Mouse (Mus musculus) thymus, adult 2 months (tissue): Measurements from ENCODE around the gene Bora. TPM values are rescaled to one million over a fixed set of nuclear protein-coding genes. Genes with fewer than 3 reads are reported as not detected.

ENCODE experiments used
- DNase-seq: peaks from one replicate; pipeline ENCODE4 v3.0.0; 2021
- H3K27ac ChIP-seq: fragments of 200-500 bp; 2 replicates; pipeline ENCODE4 v1.5.1; 2012; ENCODE audit warnings: low read length, control low read depth; ENCODE audit not compliant: control insufficient read depth, insufficient read depth
- H3K27me3 ChIP-seq: fragments of 200-500 bp; 2 replicates; pipeline ENCODE4 v1.6.1; 2012; ENCODE audit warnings: mild to moderate bottlenecking, low read length, moderate library complexity, mixed read lengths; ENCODE audit not compliant: control insufficient read depth, insufficient read depth
- H3K36me3 ChIP-seq: fragments of 200-500 bp; 2 replicates; pipeline ENCODE4 v1.6.1; 2012; ENCODE audit warnings: mild to moderate bottlenecking, low read length, moderate library complexity; ENCODE audit not compliant: control insufficient read depth, insufficient read depth
- H3K4me1 ChIP-seq: fragments of 200-500 bp; replicated peaks from 2 replicates; pipeline ENCODE4 v1.6.1; 2012; ENCODE audit warnings: low read length; ENCODE audit not compliant: control insufficient read depth, insufficient read depth
- H3K4me3 ChIP-seq: fragments of 200-500 bp; 2 replicates; pipeline ENCODE4 v1.5.1; 2012; ENCODE audit warnings: mild to moderate bottlenecking, low read length, control low read depth, moderate library complexity; ENCODE audit not compliant: control insufficient read depth, insufficient read depth
- CTCF ChIP-seq: fragments of 200-500 bp; IDR thresholded peaks from 2 replicates; pipeline ENCODE4 v1.5.1; 2012; ENCODE audit warnings: mild to moderate bottlenecking, control low read depth, low read length, moderate library complexity, borderline replicate concordance; ENCODE audit not compliant: control insufficient read depth, poor library complexity, insufficient read depth; ENCODE audit errors: extremely low read depth
- POLR2A ChIP-seq: fragments of 200-500 bp; IDR thresholded peaks from 2 replicates; pipeline ENCODE4 v1.6.1; 2012; ENCODE audit warnings: mild to moderate bottlenecking, low read length, control low read depth, moderate library complexity; ENCODE audit not compliant: control insufficient read depth, poor library complexity, insufficient read depth; ENCODE audit errors: extremely low read depth
- WGBS: fragments of 180-500 bp; shearing (Covaris S2); methylation state at CpG from one replicate; pipeline ENCODE4 v1.1.7; 2018; 5-methylcytosine and 5-hydroxymethylcytosine counted together
- polyA plus RNA-seq: library from polyadenylated mRNA; depleted of rRNA; stranded (reverse); fragments of >200 nt; gene quantifications from 2 replicates; pipeline ENCODE4 v1.2.3, GENCODE M21; 2012

Bora gene
- polyA plus RNA-seq, 1 experiment = 11.8 TPM

- WGBS = 70% methylated on average over 1 of the region's 1 CpGs
- no peak for DNase-seq
- Histone ChIP-seq H3K27me3 (no peaks in the 10 kb centered on the region), H3K36me3 (peaks cover 5% of the 10 kb centered on the region; the same call in 1 of the 2 replicates), H3K4me1 (peaks cover 22% of the 10 kb centered on the region), H3K27ac (no peak overlapping the region), H3K4me3 (no peak overlapping the region)
- TF ChIP-seq CTCF (no peak), POLR2A (no peak)
These were observed 2.5 kb upstream of the Bora start for GRCm38 (mm10) chr14:99043499-99043898.

- Histone ChIP-seq H3K4me1 (peaks cover 22% of the 10 kb centered on the region), H3K27me3 (no peaks in the 10 kb centered on the region), H3K36me3 (peaks cover 2% of the 10 kb centered on the region; the same call in 1 of the 2 replicates), H3K27ac (no peak overlapping the region), H3K4me3 (no peak overlapping the region)
- TF ChIP-seq POLR2A = no peak
- TF ChIP-seq CTCF = no peak
- WGBS = 45% methylated on average over 10 of the region's 10 CpGs
- DNase-seq = no peak
These were observed 1.9 kb upstream of the Bora start for GRCm38 (mm10) chr14:99044096-99044495.

- Histone ChIP-seq H3K36me3 (no peaks in the 10 kb centered on the region), H3K4me1 (peaks cover 20% of the 10 kb centered on the region), H3K4me3 (0 out of 2 replicates have a peak overlapping the region, but pooled peaks have one; percentile 15), H3K27me3 (no peaks in the 10 kb centered on the region), H3K27ac (peak overlapping the region; percentile 49; the same call in 1 of the 2 replicates)
- no peak for TF ChIP-seq POLR2A
- no peak for TF ChIP-seq CTCF
- 3% methylated on average over 5 of the region's 5 CpGs for WGBS
- no peak for DNase-seq
These were observed 1.3 kb upstream of the Bora start for GRCm38 (mm10) chr14:99044718-99045117.

GRCm38 (mm10) chr14:99045378-99046030, 518 bp upstream of the Bora start:
- TF ChIP-seq CTCF (no peak), POLR2A (no peak)
- no peak for DNase-seq
- Histone ChIP-seq H3K4me1 (peaks cover 20% of the 10 kb centered on the region), H3K27me3 (no peaks in the 10 kb centered on the region), H3K27ac (no peak overlapping the region), H3K4me3 (peak overlapping the region; percentile 93), H3K36me3 (no peaks in the 10 kb centered on the region; the same call in 1 of the 2 replicates)
- under 1% methylated on average over 70 of the region's 70 CpGs for WGBS

- H3K36me3 ChIP-seq = no peaks in the 10 kb centered on the region; the same call in 1 of the 2 replicates
- peak overlapping the region; percentile 82 for H3K4me3 ChIP-seq
- H3K27ac ChIP-seq = peak overlapping the region; percentile 24; the same call in 1 of the 2 replicates
- WGBS = 0% methylated on average over 15 of the region's 15 CpGs
- TF ChIP-seq POLR2A (no peak), CTCF (no peak)
- H3K27me3 ChIP-seq = no peaks in the 10 kb centered on the region
- H3K4me1 ChIP-seq = peaks cover 12% of the 10 kb centered on the region
- peak; percentile 7 for DNase-seq
These were observed 760 bp downstream of the Bora start for GRCm38 (mm10) chr14:99046782-99047181.

- no peaks in the 10 kb centered on the region for H3K27me3 ChIP-seq
- no peak overlapping the region for H3K4me3 ChIP-seq
- no peaks in the 10 kb centered on the region for H3K4me1 ChIP-seq
- no peak overlapping the region for H3K27ac ChIP-seq
- 97% methylated on average over 7 of the region's 7 CpGs for WGBS
- no peak for TF ChIP-seq POLR2A
- no peak for TF ChIP-seq CTCF
- DNase-seq = no peak
- H3K36me3 ChIP-seq = peaks cover 37% of the 10 kb centered on the region
These were observed 13.1 kb downstream of the Bora start for GRCm38 (mm10) chr14:99058959-99059586.
